Mouse (Mus musculus): Measurements from ENCODE around the gene Mob3c.

Mob3c gene

DNA sequence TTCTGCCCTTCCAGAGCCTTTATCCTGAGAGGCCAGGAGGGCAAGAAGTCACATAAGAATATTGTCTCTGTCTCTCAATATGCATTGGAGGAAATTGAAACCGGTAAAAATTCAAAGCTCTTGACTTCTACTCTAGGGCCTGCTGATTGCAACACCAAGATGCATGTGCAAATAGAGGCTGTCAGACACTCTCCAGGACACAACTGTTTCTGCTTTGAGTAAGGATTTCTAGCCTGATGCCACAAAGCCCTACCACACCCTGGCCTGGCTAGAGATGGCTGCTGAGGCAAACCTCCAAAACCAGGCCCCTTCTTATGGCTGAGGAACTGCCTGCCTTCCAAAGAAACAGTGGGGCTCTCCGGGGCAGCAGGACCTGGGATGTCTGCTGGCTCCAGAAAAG is 7.7 kb downstream of the Mob3c start:
- DNase-seq (ENCODE audit: low spot score), result no peak

DNA sequence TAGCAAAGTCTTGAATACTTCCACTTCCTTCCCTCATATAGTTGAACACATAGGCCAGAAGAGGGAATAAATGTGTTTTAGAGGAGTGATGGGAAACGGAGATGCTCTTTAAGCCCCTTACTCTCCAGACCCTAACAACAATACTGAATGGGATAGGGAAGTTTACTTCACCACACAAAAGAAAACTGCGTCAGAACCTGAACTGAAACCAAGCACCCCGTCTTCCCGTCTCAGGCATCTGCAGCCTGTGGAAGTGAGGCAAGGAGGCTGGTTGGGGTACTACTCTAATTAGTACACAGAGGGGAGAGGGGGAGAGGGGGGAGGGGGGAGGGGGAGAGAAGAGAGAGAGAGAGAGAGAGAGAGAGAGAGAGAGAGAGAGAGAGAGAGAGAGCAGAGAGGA is 10.3 kb downstream of the Mob3c start:
- no peak for DNase-seq (ENCODE audit: low spot score)

DNA sequence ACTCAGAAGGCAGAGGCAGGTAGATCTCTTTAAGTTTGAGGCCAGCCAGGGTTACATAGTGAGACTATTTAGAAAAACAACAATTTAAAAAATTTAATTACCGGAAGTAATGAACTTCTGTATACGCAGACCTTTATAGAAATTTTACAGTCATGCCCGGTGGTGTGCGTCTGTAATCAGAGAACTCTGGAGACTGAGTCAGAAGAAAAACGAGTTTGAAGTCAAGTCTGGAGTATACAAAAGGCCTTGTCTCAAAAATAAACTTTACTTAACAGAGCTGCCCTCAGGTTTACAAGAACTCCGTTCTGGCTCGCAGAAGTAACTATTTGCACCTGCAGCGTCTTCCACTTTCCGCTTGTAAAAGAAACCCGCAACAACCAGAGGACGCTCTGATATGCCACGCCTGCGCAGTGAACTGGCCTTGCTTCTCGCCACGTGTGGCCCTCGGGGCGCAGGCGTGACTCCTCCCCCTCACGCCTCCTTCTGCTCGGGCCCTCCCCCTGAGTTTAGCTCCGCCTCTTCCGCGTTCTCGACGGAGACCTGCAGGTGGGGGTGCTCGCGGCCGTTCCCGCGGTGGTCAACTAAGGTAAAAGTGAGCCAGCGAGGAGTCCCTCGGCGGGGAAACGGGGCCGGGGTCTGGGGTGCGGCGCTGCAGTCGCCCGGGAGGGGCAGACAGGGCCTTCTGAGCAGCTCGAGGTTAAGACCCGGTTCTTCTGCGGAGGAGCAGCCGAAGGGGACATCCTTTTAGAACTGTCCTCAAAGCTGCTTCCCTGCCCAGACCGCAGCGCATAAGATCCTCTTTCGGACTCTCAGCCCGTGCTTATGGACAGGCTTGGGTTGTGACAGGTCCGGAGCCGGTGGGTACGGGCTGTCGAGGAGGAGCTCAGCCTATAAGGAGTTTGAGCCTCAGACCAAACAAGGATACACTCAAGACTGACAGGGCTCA is 11.1 kb downstream of the Mob3c start, which contains the start of gene Mknk1:
Gene Mknk1 (plus strand): TSS at position 503 of the 946 bp plus-strand sequence.
- DNase-seq (ENCODE audit: low spot score), result peak; percentile 88

DNA sequence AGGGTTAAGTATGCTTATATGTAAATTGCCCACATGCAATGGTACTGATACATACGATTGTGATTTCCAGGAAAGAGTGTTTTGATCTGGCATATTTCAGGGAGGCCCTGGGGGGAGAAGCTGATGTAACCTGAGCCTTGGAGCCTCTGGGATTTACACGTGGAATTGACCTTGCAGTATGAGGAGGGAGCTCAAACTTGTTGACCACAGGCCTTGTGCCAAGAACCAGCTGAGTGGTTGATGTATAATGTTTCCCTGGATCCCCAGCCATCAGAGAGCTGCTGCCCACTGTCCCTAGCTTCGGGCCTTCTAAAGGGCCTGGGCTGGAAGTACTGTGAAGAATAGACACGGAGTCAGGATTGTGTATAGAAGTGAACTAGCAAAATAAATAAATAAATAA is 12.1 kb downstream of the Mob3c start:
- DNase-seq (ENCODE audit: low spot score), result no peak

DNA sequence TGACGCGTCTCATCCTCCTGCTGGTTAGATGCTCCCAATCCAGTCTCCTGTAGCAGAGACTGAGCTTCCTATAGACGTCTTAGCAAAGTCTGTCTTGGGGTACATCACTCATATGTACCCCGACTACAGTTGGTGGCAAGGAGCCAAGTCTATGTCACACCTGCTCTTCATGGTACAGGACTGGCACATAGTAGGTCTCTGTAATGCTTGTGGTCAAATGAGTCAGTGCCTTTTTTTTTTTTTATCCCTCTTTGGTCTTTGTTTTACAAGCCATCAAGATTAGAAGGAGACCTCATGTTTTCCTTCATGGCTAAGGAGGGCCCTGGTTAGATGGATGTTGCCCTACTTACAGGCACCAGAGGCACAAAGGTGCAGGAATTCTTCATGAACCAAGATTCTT is 12.9 kb downstream of the Mob3c start:
- DNase-seq (ENCODE audit: low spot score), result no peak

DNA sequence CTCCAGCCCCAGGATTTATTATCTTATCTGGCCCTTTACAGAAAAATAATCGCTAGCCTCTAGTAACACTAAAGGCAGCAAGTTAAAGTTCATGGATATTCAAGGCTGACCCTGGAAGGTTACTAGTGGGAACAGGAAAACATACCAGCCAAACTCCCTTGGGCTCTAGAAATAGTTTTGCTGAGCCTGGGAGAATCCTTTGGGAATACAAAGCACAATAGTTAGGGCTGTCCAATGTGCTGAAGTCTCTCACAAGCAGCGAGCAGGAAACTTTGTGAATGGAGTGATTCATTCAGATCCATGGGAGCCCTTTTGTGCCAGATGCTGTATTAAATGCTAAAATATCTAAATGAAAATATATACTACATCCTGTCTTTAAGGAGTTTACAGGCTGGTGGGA is 18.8 kb downstream of the Mob3c start:
- DNase-seq (ENCODE audit: low spot score), result no peak

DNA sequence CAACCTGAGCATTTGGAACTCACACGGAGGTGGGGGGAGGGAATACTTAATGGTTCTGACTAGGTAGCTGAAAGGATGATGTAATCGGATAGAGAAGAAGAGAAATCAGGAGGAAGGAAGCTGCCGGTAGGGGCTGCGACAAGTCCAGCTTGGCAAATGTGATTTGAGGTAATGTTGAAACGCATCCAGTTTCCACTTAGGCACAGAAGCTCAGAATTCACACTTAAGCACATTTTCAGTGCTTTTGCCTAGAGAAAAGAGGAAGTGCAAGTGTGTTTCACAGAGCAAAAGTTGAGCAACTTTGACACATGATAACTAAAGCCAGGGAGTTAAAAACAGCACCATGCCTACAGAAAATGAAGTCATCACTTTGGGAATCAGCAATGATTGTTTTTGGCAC is 19.5 kb downstream of the Mob3c start:
- no peak for DNase-seq (ENCODE audit: low spot score)

DNA sequence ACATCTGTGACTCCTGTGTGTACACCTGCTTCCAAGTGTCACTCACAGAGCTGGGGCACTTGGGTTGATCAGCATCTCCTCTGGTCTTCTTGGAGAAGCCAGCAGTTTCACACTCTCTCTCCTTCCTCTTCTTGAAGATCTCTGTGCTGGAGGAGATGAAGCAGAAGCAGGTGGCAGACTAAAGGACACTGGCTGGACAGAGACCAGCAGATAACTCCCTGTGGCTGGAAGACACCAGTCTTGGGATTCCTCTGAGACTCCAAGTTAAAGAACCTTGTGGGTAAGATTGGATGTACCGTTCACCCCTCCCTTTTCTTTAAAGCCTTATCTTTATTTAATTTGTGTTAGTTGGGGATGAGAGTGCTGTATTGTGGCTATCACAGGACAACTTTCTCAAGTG is 20.2 kb downstream of the Mob3c start:
- no peak for DNase-seq (ENCODE audit: low spot score)

DNA sequence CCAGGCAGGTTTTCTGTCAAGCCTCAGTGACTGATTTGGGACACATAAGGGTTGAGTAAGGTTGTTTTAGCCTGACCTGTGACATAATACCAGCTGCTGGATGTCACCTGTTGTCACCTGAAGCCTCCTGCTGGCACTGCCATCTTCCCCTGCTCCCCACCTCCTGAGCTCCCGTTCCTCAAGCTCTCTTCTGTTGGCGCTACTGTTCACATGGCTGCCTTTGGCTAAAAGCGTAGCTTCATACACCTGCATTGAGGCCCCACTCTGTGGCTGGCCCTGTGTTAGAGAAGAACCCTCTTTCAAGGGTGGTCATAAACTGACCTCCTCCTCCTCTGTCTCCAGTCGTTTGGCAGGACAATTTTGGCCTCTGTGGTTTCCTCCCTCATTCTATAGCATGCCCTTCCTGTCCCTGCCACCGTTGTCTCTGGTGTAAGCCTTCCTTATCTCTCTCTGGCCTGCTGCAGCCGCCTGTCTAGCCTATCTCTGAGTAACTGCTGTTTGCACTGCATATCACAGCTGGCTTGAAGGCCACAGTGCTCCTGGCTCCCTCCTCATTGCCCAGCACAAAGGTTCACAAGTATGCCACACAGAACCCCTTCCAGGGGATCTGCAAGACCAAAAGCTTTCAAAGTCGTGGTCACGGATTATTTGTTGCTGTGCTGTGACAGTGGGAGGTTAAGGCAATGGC is 21.2 kb downstream of the Mob3c start:
- peak; percentile 10 for DNase-seq (ENCODE audit: low spot score)

DNA sequence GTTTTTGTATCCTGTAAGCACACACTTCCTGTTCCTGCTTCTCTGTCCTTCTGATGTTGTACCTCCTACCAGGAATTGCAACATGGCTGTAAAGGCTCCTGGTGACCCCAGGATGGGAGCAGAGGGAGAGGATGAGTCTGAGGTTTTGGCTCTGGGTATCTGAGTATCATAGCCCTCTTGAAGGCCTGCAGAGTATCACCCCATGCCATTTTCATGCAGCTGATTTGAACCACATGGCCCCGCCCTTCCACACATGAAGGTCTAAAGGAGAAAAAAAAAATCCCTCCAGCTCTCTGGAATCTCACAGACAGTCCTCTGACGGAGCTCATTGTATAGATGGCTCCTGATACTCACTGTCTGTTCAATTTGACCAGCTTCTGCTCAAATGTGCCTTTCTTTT is 22.2 kb downstream of the Mob3c start:
- no peak for DNase-seq (ENCODE audit: low spot score)

DNA sequence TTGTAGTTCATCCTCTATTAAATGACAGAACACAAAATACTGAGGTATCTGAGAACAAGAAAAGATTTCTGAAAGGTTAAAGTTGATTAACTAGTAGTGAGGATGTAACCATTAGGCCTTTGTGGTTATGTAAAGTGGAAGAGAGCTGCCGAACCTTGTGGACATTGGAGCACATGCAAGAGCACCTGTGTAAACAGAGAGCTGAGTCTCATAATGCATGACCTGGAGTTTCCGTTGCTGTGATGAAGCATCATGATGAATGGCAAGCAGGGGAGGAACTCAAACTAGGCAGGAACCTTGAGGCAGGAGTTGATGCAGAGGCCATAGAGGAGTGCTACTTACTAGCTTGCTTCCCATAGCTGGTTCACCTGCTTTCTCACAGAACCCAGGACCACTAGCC is 22.7 kb downstream of the Mob3c start:
- no peak for DNase-seq (ENCODE audit: low spot score)

DNA sequence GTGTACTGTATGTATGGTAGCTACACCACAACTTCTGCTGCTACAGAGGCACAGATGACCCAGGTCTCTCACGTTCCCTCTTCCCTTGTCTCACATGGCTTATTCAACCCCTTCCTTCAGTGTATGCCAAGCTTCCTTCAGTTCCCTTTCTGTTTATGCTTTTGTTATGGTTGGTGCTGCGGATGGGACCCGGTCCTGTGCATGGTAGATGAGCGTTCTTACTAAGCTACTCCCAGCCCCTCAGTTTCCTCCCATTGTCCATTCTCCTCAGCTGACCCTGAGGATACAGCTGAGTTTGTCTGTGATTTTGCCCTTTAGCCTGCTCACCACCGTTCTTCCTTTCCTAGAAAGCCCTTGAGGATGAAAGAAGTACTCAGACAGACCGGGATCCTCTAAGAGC is 23.7 kb downstream of the Mob3c start:
- no peak for DNase-seq (ENCODE audit: low spot score)

DNA sequence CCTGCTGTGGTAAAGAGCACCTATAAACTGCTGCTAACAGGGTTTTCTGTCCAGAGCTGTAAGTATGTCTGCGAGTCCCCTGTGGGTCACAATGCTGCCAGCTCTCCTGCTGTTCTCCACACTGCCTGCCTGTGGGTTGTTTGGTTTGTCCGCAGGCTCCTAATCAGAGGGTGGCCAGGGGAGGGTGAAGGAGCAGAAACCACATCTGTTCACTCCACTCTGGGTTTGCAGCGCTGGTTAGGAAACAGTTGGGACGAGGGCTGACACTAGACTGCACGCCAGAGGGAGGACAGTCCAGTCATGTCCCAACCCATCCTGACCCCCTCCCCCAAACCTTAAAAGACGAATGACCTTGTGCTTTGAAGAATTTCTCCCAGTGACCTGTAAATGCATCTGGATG is 27.2 kb downstream of the Mob3c start:
- DNase-seq (ENCODE audit: low spot score), result no peak

DNA sequence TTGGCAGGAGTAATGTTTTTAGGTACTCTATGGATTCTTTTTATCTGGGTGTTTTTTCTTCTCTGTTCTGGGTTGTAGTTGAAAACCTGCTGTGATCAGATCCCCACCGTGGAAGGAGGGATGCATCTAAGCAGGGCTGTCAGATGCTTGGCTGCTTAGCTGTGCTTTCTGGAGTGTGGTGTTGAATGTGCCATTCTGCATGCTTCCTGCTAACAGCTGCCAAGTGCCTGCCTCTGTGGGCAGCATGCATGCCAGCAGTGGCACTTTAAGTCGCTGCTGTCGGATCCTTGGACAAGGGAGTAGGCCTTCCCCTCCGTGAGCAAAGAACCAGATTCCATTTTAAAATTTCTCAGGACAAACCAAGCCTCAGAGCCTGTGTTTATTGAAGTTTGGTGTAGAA is 27.7 kb downstream of the Mob3c start:
- DNase-seq (ENCODE audit: low spot score), result no peak

DNA sequence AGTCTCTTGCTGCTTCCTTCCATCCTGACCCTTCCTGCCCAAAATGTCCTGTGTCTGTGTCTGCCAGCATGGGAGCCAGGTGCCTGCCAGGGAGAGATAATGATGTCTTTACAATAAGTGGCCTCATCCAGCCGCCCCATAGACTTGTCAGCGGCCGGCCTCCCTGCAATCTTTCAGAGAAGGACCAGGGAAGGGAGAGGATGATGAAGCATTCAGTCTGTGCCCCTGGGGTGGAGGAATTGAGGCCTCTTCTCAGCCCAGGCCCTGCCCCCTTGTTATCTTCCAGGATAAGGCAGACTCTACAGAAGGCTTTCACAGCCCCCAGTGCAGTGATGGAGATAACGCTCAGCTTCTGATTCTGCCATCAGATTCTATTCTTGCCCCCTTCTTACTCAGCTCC is 28.4 kb downstream of the Mob3c start:
- no peak for DNase-seq (ENCODE audit: low spot score)

DNA sequence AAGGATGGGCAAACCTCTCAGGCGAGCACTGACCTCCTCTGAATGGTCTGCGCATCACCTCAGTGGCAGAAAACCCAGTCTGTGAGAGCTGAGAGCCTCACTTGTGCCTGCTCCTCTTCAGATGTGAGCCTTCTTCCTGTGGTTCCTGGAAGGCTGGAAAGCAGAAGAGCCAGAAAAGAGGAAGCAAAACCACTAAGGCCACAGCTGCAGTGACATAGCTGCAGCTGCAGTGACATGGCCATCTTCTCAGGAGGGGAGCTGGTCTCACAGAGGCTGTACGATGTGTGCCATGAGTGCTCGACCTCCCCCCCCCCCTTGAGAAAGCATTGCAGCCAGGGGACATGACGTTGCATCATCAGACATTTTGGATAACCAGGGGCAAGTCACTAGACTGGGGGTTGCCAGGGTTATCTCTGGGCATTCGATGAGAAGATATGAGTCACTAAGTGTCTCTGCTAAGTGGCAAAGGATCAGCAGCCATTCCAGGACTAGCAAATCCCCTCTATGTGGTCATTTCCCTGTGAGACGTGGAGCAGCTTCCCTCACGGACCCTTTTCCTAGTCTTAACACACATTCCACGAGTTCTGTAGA is 29.5 kb downstream of the Mob3c start:
- no peak for DNase-seq (ENCODE audit: low spot score)

DNA sequence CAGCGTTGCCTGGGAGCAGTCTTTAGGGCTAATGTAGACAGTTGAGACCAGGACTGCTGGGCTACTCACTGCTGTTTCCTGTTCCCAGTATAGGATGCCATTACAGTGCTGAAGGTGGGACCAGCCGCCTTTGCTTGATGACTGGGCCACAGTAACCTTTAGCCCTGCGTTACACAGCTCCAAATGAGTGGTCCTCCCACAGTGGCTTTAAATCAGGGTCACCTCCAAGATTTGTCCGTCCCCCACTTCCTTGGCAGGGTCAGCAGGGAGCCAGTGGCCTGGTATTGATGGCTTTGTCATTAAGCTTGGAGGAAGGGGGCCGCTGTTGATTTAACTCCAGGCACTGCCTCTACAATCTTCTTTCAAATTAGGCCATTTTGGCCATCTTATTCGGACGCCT is 35.5 kb downstream of the Mob3c start:
- DNase-seq (ENCODE audit: low spot score), result no peak

DNA sequence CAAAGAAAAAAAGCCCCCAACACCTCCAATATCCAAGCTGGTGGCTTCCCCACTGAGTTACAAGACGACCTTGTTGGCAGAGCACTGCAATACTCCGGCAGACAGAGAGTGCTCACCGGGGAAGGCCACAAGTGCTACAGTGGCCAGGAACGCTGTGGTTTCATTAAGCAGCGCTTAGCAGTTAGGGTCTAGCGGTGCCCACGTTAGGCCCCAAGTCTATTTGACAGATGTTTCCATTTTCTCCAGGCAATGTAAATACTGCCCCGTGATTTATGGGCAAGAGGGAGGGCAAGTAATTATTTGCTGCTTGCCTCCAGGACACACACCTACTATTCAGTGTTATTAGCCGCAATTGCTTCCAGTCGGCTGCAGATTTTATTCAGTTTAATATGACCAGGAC is 36.0 kb downstream of the Mob3c start:
- no peak for DNase-seq (ENCODE audit: low spot score)

DNA sequence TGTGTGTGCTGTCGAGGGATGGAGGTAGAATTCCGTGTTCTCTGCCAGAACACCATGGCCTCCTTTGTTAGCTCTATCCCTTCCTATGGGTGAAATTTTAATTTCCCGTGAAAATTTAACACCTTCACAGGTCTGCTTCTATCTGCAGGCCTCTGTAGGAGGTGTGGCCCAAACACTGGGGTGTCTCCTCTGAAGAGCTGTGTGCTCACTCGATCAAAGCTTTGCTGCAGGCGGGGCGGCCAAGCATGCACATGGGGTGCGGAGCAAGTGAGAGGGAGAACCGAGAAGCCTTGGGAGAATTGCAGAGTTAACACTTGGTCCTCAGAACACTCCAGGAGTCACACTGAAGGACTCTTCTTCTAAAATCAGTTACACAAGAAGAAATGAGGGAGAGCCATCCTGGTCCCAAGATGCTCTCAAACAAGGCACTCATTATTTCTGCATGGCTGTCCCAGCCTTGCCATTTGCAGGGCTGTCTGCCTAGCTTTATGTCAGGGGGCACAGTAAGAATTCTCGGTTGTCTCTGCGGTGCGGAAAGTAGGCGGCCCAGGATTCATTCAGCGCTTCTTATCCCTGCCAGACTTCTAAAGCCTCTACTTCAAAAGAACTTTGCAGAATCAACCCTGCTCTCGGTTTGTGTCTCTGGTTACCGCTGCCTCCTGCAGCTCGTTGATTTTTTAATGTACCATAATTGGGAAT is 41.8 kb downstream of the Mob3c start:
- no peak for DNase-seq (ENCODE audit: low spot score)

DNA sequence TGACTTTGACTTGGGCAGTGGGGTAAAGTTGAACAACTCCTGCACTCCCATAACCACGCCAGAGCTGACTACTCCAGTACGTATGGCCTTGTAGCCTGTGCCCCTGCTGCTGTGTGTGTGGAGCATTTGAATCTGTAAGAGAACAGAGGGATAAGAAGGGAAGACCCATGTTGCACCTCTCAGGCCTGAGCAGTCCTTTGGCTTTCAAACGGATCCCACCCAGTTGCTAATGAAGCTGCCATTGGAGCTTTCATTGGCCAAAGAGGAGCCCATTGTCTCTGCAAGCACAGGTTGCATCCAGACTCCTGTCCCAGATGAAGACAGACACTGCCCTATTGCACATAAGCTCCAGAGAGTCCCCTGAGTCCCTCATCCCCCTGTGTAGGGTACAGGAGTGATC is 45.3 kb downstream of the Mob3c start:
- DNase-seq (ENCODE audit: low spot score), result no peak

DNA sequence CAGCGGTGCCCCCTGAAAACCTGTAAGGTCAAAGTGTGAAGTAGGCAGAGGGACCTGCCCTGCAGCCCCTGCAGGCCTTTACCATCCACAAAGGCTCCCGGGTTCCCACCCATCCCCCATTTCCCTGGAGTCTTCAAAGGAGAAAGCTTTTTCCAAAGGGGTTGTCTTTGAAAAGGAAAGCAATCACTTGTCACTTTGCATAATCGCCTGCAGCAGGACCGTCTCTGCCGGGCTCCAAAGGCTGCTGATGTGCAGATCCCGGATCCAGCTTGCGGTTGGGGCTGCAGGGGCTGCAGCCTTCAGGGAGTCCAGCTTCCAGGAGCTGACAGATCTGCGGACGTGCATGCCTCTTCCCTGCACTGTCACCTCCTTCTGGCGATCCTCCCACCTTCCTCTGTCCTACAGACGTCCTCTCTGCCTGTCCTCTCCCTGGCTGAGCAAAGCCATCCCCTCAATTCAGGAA is 50.4 kb downstream of the Mob3c start:
- no peak for DNase-seq (ENCODE audit: low spot score)

DNA sequence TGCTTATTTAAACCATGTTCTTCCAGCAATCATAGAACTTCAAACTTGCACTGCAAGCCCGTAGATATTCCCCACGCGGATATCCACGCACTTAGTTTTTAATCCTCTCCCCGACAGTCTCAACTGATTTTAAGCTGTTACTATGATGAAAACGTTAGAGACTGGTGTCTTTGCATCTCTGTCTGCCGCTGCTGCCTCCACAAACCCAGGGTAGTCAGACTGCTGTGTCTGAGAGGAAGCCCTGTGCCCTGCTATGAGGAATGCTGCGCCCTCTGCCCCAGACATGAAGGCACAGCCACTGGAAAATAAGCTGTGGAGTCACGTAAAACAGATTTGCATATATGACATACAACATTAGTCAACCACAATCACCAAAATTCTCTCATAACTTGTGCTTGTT is 50.9 kb downstream of the Mob3c start:
- DNase-seq (ENCODE audit: low spot score), result no peak

Measured in ovary, adult 18-20 months (tissue).